Mouse (Mus musculus) brain, embryonic 14.5 days (tissue): ENCODE measurements at regions not wholly inside any gene's neighbourhood (a gene's known extent, or its start where the extent isn't known, plus 50 kb on each side); places are given as distances from the start of the nearest gene placed in this dataset.

Experiments used
- CTCF ChIP-seq: fragments of 200-500 bp; IDR thresholded peaks from 2 replicates; pipeline ENCODE4 v1.5.1; 2012; ENCODE audit warnings: inconsistent platforms, mild to moderate bottlenecking, moderate library complexity, borderline replicate concordance; ENCODE audit not compliant: insufficient read depth, insufficient read length; ENCODE audit errors: extremely low read depth
- POLR2A ChIP-seq: fragments of 200-500 bp; IDR thresholded peaks from 2 replicates; pipeline ENCODE4 v1.6.1; 2012; ENCODE audit warnings: mild to moderate bottlenecking, inconsistent platforms, borderline replicate concordance; ENCODE audit not compliant: poor library complexity, insufficient read depth, insufficient read length, severe bottlenecking; ENCODE audit errors: extremely low read depth

DNA sequence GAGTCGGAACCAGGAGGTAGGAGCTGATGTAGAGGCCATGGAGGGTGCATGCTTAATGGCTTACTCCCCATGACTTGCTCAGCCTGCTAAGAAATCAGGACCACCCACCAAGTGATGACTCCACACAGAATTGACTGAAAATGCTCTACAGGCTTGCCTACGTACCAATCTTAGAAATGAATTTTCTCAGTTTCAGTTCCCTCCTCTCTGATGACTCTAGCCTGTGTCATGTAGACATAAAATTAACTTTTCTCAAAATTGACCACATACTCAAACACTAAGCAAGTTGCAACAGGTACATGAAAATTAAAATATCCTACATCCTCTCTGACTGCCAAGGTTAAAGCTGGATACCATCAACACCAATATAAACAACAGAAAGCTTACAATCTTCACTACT is 157.9 kb downstream of the Rab28 start:
- TF ChIP-seq CTCF (no peak), POLR2A (no peak)
